Mouse (Mus musculus): ENCODE measurements around the gene Got1.

- peak; percentile 32; the same call in 1 of the 2 replicates for TF ChIP-seq CTCF (IDR thresholded peaks at IDR 0.05; ENCODE audit: low read depth)
- TF ChIP-seq EP300 (IDR thresholded peaks at IDR 0.05; ENCODE audit: low read depth): no peak
These were observed 3.7 kb upstream of the Got1 start for GRCm38 (mm10) chr19:43528056-43528587.

Data from heart, postnatal 0 days (tissue).